In genomic region chr2:164835164-164835563, GRCm38 (mm10) we compare ENCODE assay signal across 10 mouse cellular contexts. TPM values are rescaled to one million over a fixed set of nuclear protein-coding genes. Genes with fewer than 3 reads are reported as not detected.
A peak's percentile ranks its signal among the peaks of the same experiment; 100 is the strongest.
DNase-seq lines count a peak whose midpoint lies in the region; ATAC-seq lines count a peak whose summit lies in the region.
"Had no signal": no experiment of that assay in that cellular context is flagged by ENCODE, and none has a peak within 500 bp of the region (broad histone marks: within the 10 kb centered on the region; RNA-seq: fewer than 3 reads in every experiment).

No protein-coding gene starts in this region.

- H3K9me3 ChIP-seq in heart, embryonic 15.5 days (replicated peaks) = no peaks in the 10 kb centered on the region
- H3K9me3 ChIP-seq in neural tube, embryonic 12.5 days = no peaks in the 10 kb centered on the region
- no peaks in the 10 kb centered on the region for H3K9me3 ChIP-seq in limb, embryonic 15.5 days

- H3K36me3 ChIP-seq in heart, embryonic 15.5 days = peaks cover 43% of the 10 kb centered on the region
- peaks cover 35% of the 10 kb centered on the region for H3K36me3 ChIP-seq in neural tube, embryonic 12.5 days
- H3K36me3 ChIP-seq in limb, embryonic 15.5 days = peaks cover 43% of the 10 kb centered on the region

- DNase-seq in heart, adult 8-10 months (ENCODE audit: low spot score) = no peak
- DNase-seq in neural tube, embryonic 10.5 days (ENCODE audit: extremely low spot score, low spot score) = no peak
- DNase-seq in adrenal gland, adult 2 months = no peak
- no peak for DNase-seq in Muller cell, postnatal 12 days (ENCODE audit: inconsistent ontology term)
- DNase-seq: right cerebral cortex, postnatal 4 days had no signal

- peak overlapping the region; percentile 84; the same call in 1 of the 2 replicates for H3K9ac ChIP-seq in heart, embryonic 15.5 days
- H3K9ac ChIP-seq in neural tube, embryonic 12.5 days = no peak overlapping the region
- H3K9ac ChIP-seq in limb, embryonic 15.5 days = no peak overlapping the region

- no peak overlapping the region for H3K27ac ChIP-seq in heart, embryonic 15.5 days
- H3K27ac ChIP-seq in neural tube, embryonic 12.5 days = no peak overlapping the region
- no peak overlapping the region for H3K27ac ChIP-seq in limb, embryonic 15.5 days

- 92% methylated on average over 4 of the region's 4 CpGs for WGBS in heart, embryonic 15.5 days
- 96% methylated on average over 4 of the region's 4 CpGs for WGBS in neural tube, embryonic 12.5 days
- WGBS in limb, embryonic 15.5 days = 93% methylated on average over 4 of the region's 4 CpGs

- H3K4me1 ChIP-seq in heart, embryonic 15.5 days (replicated peaks) = peaks cover 29% of the 10 kb centered on the region
- peaks cover 22% of the 10 kb centered on the region for H3K4me1 ChIP-seq in neural tube, embryonic 12.5 days
- H3K4me1 ChIP-seq in limb, embryonic 15.5 days = peaks cover 22% of the 10 kb centered on the region

- H3K4me2 ChIP-seq in heart, embryonic 15.5 days = peak overlapping the region; percentile 93
- peak overlapping the region; percentile 92 for H3K4me2 ChIP-seq in neural tube, embryonic 12.5 days (replicated peaks)
- 0 out of 2 replicates have a peak overlapping the region, but pooled peaks have one; percentile 98 for H3K4me2 ChIP-seq in limb, embryonic 15.5 days

- ATAC-seq in heart, embryonic 15.5 days (replicated peaks; ENCODE audit: insufficient number of reproducible peaks, insufficient read depth, low FRiP score, low read depth) = no peak
- no peak for ATAC-seq in neural tube, embryonic 12.5 days (ENCODE audit: low FRiP score, low read depth)
- ATAC-seq in limb, embryonic 15.5 days (ENCODE audit: insufficient number of reproducible peaks, low FRiP score, low TSS enrichment, low read depth) = no peak
- ATAC-seq: inflammation-experienced regulatory T-cells, adult 6 months had no signal

- H3K4me3 ChIP-seq in heart, embryonic 15.5 days = peak overlapping the region; percentile 82; the same call in 1 of the 2 replicates
- 0 out of 2 replicates have a peak overlapping the region, but pooled peaks have one; percentile 9 for H3K4me3 ChIP-seq in neural tube, embryonic 12.5 days
- peak overlapping the region; percentile 75; the same call in 1 of the 2 replicates for H3K4me3 ChIP-seq in limb, embryonic 15.5 days

- no peaks in the 10 kb centered on the region for H3K27me3 ChIP-seq in heart, embryonic 15.5 days
- H3K27me3 ChIP-seq in neural tube, embryonic 12.5 days (replicated peaks) = no peaks in the 10 kb centered on the region
- no peaks in the 10 kb centered on the region for H3K27me3 ChIP-seq in limb, embryonic 15.5 days

RNA-seq across cellular contexts. Expression of gene Neurl2, which starts 1.9 kb away (rescaled TPM):
- polyA plus RNA-seq in heart, embryonic 15.5 days (2015; fragmentation: Nextera tagmentation; extraction: Ambion mirVana) = 43.3 and 47.1 TPM in 2 replicates
- total RNA-seq in heart, adult 8-10 months (2022) = 10 to 100 TPM; 53.8 to 59.3 (median 58.1) TPM
- 4.5 and 5.6 TPM in 2 replicates for polyA plus RNA-seq in neural tube, embryonic 12.5 days (2016; fragmentation: Nextera tagmentation; extraction: Ambion mirVana)
- 5.8 and 9.3 TPM in 2 replicates for polyA plus RNA-seq in limb, embryonic 15.5 days (2015; fragmentation: Nextera tagmentation; extraction: Ambion mirVana)
- 1 to 10 TPM; 1.4 to 2.7 TPM for total RNA-seq in adrenal gland, adult 2 months (2021)
- 5.6 and 6.7 TPM in 2 replicates for polyA plus RNA-seq in adrenal gland, adult 2 months (2012; rRNA removed)

RNA-seq across cellular contexts. Expression of gene Ctsa, which starts 2.5 kb away (rescaled TPM):
- 167 and 180 TPM in 2 replicates for polyA plus RNA-seq in heart, embryonic 15.5 days (2015; fragmentation: Nextera tagmentation; extraction: Ambion mirVana)
- total RNA-seq in heart, adult 8-10 months (2022) = 100 to 1,000 TPM in 3 of 4 experiments, 10 to 100 TPM in 1; 94.7 to 106 (median 103) TPM
- 105 and 114 TPM in 2 replicates for polyA plus RNA-seq in neural tube, embryonic 12.5 days (2016; fragmentation: Nextera tagmentation; extraction: Ambion mirVana)
- 178 and 187 TPM in 2 replicates for polyA plus RNA-seq in limb, embryonic 15.5 days (2015; fragmentation: Nextera tagmentation; extraction: Ambion mirVana)
- 100 to 1,000 TPM; 114 to 124 TPM for total RNA-seq in adrenal gland, adult 2 months (2021)
- 304 and 353 TPM in 2 replicates for polyA plus RNA-seq in adrenal gland, adult 2 months (2012; rRNA removed)

RNA-seq across cellular contexts. Expression of gene Spata25, which starts 6.8 kb away (rescaled TPM):
- not detected in 2 replicates for polyA plus RNA-seq in heart, embryonic 15.5 days (2015; fragmentation: Nextera tagmentation; extraction: Ambion mirVana)
- 1 to 10 TPM in 1 of 4 experiments, under 1 TPM in 2, not detected in 1; 0.66 to 1.2 (median 0.80) TPM for total RNA-seq in heart, adult 8-10 months (2022)
- polyA plus RNA-seq in neural tube, embryonic 12.5 days (2016; fragmentation: Nextera tagmentation; extraction: Ambion mirVana) = not detected in 2 replicates
- polyA plus RNA-seq in limb, embryonic 15.5 days (2015; fragmentation: Nextera tagmentation; extraction: Ambion mirVana) = not detected in 2 replicates
- total RNA-seq in adrenal gland, adult 2 months (2021) = not detected
- polyA plus RNA-seq in adrenal gland, adult 2 months (2012; rRNA removed) = not detected in 2 replicates
- total RNA-seq: left cerebral cortex, postnatal 14 days had no signal
- polyA plus RNA-seq: inflammation-experienced regulatory T-cells, adult 6 months had no signal

RNA-seq across cellular contexts. Expression of gene Zswim1, which starts 12.7 kb away (rescaled TPM):
- 8.1 and 10.3 TPM in 2 replicates for polyA plus RNA-seq in heart, embryonic 15.5 days (2015; fragmentation: Nextera tagmentation; extraction: Ambion mirVana)
- 1 to 10 TPM; 4.6 to 6.1 (median 5.1) TPM for total RNA-seq in heart, adult 8-10 months (2022)
- polyA plus RNA-seq in neural tube, embryonic 12.5 days (2016; fragmentation: Nextera tagmentation; extraction: Ambion mirVana) = 22.8 and 23.7 TPM in 2 replicates
- polyA plus RNA-seq in limb, embryonic 15.5 days (2015; fragmentation: Nextera tagmentation; extraction: Ambion mirVana) = 19.4 and 20.1 TPM in 2 replicates
- total RNA-seq in adrenal gland, adult 2 months (2021) = 10 to 100 TPM; 11.0 to 11.7 TPM
- 19.7 and 21.8 TPM in 2 replicates for polyA plus RNA-seq in adrenal gland, adult 2 months (2012; rRNA removed)

RNA-seq across cellular contexts. Expression of gene Pltp, which starts 22.3 kb away (rescaled TPM):
- 14.0 and 71.8 TPM in 2 replicates for polyA plus RNA-seq in heart, embryonic 15.5 days (2015; fragmentation: Nextera tagmentation; extraction: Ambion mirVana)
- 10 to 100 TPM; 32.8 to 40.4 (median 35.7) TPM for total RNA-seq in heart, adult 8-10 months (2022)
- 87.9 and 93.1 TPM in 2 replicates for polyA plus RNA-seq in neural tube, embryonic 12.5 days (2016; fragmentation: Nextera tagmentation; extraction: Ambion mirVana)
- polyA plus RNA-seq in limb, embryonic 15.5 days (2015; fragmentation: Nextera tagmentation; extraction: Ambion mirVana) = 57.1 and 61.8 TPM in 2 replicates
- total RNA-seq in adrenal gland, adult 2 months (2021) = 10 to 100 TPM; 21.1 to 36.6 TPM
- 63.9 and 72.0 TPM in 2 replicates for polyA plus RNA-seq in adrenal gland, adult 2 months (2012; rRNA removed)

Comparison
In these comparisons a context has a peak if more than half of its experiments do, and no peak if none do; other contexts are left out.
1. H3K4me3 ChIP-seq: peak in every context shown above with its lines; median percentile 82 in heart, embryonic 15.5 days; 75 in limb, embryonic 15.5 days; 9 in neural tube, embryonic 12.5 days.